ENCODE assay signal across 8 mouse cellular contexts in genomic region chr7:127842001-127842718, GRCm38 (mm10). TPM values are rescaled to one million over a fixed set of nuclear protein-coding genes. Genes with fewer than 3 reads are reported as not detected.
A peak's percentile ranks its signal among the peaks of the same experiment; 100 is the strongest.
DNase-seq lines count a peak whose midpoint lies in the region; ATAC-seq lines count a peak whose summit lies in the region.

No protein-coding gene starts in this region.

- peak overlapping the region; percentile 89 for H3K27ac ChIP-seq in embryonic facial prominence, embryonic 12.5 days
- peak overlapping the region; percentile 87 for H3K27ac ChIP-seq in limb, embryonic 12.5 days
- H3K27ac ChIP-seq in midbrain, embryonic 14.5 days (replicated peaks; ENCODE audit: low read depth, low read length) = peak overlapping the region; percentile 88

- H3K36me3 ChIP-seq in embryonic facial prominence, embryonic 12.5 days = peaks cover 22% of the 10 kb centered on the region
- H3K36me3 ChIP-seq in limb, embryonic 12.5 days = peaks cover 33% of the 10 kb centered on the region
- peaks cover 4% of the 10 kb centered on the region; the same call in 1 of the 2 replicates for H3K36me3 ChIP-seq in midbrain, embryonic 14.5 days (ENCODE audit: control insufficient read depth, insufficient read depth, low read length)

- H3K4me1 ChIP-seq in embryonic facial prominence, embryonic 12.5 days = no peaks in the 10 kb centered on the region; the same call in 1 of the 2 replicates
- peaks cover 8% of the 10 kb centered on the region for H3K4me1 ChIP-seq in limb, embryonic 12.5 days (replicated peaks)
- H3K4me1 ChIP-seq in midbrain, embryonic 14.5 days (ENCODE audit: control insufficient read depth, insufficient read depth, low read length) = peaks cover 5% of the 10 kb centered on the region

- peak overlapping the region; percentile 79 for H3K4me3 ChIP-seq in embryonic facial prominence, embryonic 12.5 days
- peak overlapping the region; percentile 74 for H3K4me3 ChIP-seq in limb, embryonic 12.5 days (replicated peaks)
- H3K4me3 ChIP-seq in midbrain, embryonic 14.5 days (replicated peaks; ENCODE audit: low read depth, low read length) = peak overlapping the region; percentile 59

- H3K9ac ChIP-seq in embryonic facial prominence, embryonic 12.5 days = peak overlapping the region; percentile 67
- H3K9ac ChIP-seq in limb, embryonic 12.5 days (replicated peaks) = peak overlapping the region; percentile 66
- peak overlapping the region; percentile 66 for H3K9ac ChIP-seq in midbrain, embryonic 14.5 days (replicated peaks; ENCODE audit: low read length)

- H3K4me2 ChIP-seq in embryonic facial prominence, embryonic 12.5 days (replicated peaks) = peak overlapping the region; percentile 90
- peak overlapping the region; percentile 94 for H3K4me2 ChIP-seq in limb, embryonic 12.5 days
- H3K4me2 ChIP-seq in midbrain, embryonic 14.5 days (ENCODE audit: low read length) = peak overlapping the region; percentile 99

- DNase-seq in 3T3-L1 (ENCODE audit: low read depth, low spot score) = peak; percentile 89
- peak; percentile 81 for DNase-seq in adrenal gland, postnatal 25 days
- peak; percentile 99 for DNase-seq in heart, adult 11 months
- DNase-seq in kidney, adult 11 months = peak; percentile 87
- peak; percentile 86 for DNase-seq in midbrain, embryonic 14.5 days
- peak; percentile 70 for DNase-seq in spleen, adult 12 weeks (ENCODE audit: low spot score)

- peak; percentile 26; the same call in 1 of the 2 replicates for ATAC-seq in embryonic facial prominence, embryonic 12.5 days (ENCODE audit: insufficient number of reproducible peaks, insufficient read depth, low FRiP score, low TSS enrichment)
- ATAC-seq in limb, embryonic 12.5 days (ENCODE audit: insufficient number of reproducible peaks, insufficient read depth, low FRiP score, low TSS enrichment, low read depth) = peak; percentile 13
- peak; percentile 53 for ATAC-seq in midbrain, embryonic 14.5 days (ENCODE audit: low FRiP score, low TSS enrichment)

- no peaks in the 10 kb centered on the region for H3K9me3 ChIP-seq in embryonic facial prominence, embryonic 12.5 days
- no peaks in the 10 kb centered on the region for H3K9me3 ChIP-seq in limb, embryonic 12.5 days
- no peaks in the 10 kb centered on the region for H3K9me3 ChIP-seq in midbrain, embryonic 14.5 days (ENCODE audit: control insufficient read depth, low read length)

- no peaks in the 10 kb centered on the region for H3K27me3 ChIP-seq in embryonic facial prominence, embryonic 12.5 days
- no peaks in the 10 kb centered on the region for H3K27me3 ChIP-seq in limb, embryonic 12.5 days
- no peaks in the 10 kb centered on the region for H3K27me3 ChIP-seq in midbrain, embryonic 14.5 days (ENCODE audit: control insufficient read depth, insufficient read depth, low read length)

- WGBS in embryonic facial prominence, embryonic 12.5 days = under 1% methylated on average over 40 of the region's 40 CpGs
- WGBS in limb, embryonic 12.5 days = under 1% methylated on average over 40 of the region's 40 CpGs
- WGBS in midbrain, embryonic 14.5 days = under 1% methylated on average over 40 of the region's 40 CpGs

RNA-seq across cellular contexts. Expression of gene Stx1b, which starts 17.8 kb away (rescaled TPM):
- total RNA-seq in adrenal gland, postnatal 25 days (2021) = 4.2 and 8.0 TPM in 2 replicates
- polyA plus RNA-seq in embryonic facial prominence, embryonic 12.5 days (2016; fragmentation: Nextera tagmentation; extraction: Ambion mirVana) = 9.1 and 10.0 TPM in 2 replicates
- polyA plus RNA-seq in limb, embryonic 12.5 days (2016; fragmentation: Nextera tagmentation; extraction: Ambion mirVana) = 8.4 and 9.3 TPM in 2 replicates
- 30.8 and 46.9 TPM in 2 replicates for polyA plus RNA-seq in midbrain, embryonic 14.5 days (2014; fragmentation: Nextera tagmentation; extraction: Ambion mirVana)

RNA-seq across cellular contexts. Expression of gene Stx4a, which starts 18.1 kb away (rescaled TPM):
- total RNA-seq in adrenal gland, postnatal 25 days (2021) = 101 and 122 TPM in 2 replicates
- polyA plus RNA-seq in embryonic facial prominence, embryonic 12.5 days (2016; fragmentation: Nextera tagmentation; extraction: Ambion mirVana) = 36.1 and 41.5 TPM in 2 replicates
- polyA plus RNA-seq in limb, embryonic 12.5 days (2016; fragmentation: Nextera tagmentation; extraction: Ambion mirVana) = 31.8 and 41.5 TPM in 2 replicates
- polyA plus RNA-seq in midbrain, embryonic 14.5 days (2014; fragmentation: Nextera tagmentation; extraction: Ambion mirVana) = 8.7 and 11.8 TPM in 2 replicates

RNA-seq across cellular contexts. Expression of gene Zfp646, which starts 33.9 kb away (rescaled TPM):
- total RNA-seq in adrenal gland, postnatal 25 days (2021) = 41.2 and 42.2 TPM in 2 replicates
- polyA plus RNA-seq in embryonic facial prominence, embryonic 12.5 days (2016; fragmentation: Nextera tagmentation; extraction: Ambion mirVana) = 15.6 and 16.2 TPM in 2 replicates
- 17.5 and 19.0 TPM in 2 replicates for polyA plus RNA-seq in limb, embryonic 12.5 days (2016; fragmentation: Nextera tagmentation; extraction: Ambion mirVana)
- polyA plus RNA-seq in midbrain, embryonic 14.5 days (2014; fragmentation: Nextera tagmentation; extraction: Ambion mirVana) = 13.2 and 15.5 TPM in 2 replicates

RNA-seq across cellular contexts. Expression of gene Zfp668, which starts 34.5 kb away (rescaled TPM):
- total RNA-seq in adrenal gland, postnatal 25 days (2021) = 9.3 and 11.3 TPM in 2 replicates
- polyA plus RNA-seq in embryonic facial prominence, embryonic 12.5 days (2016; fragmentation: Nextera tagmentation; extraction: Ambion mirVana) = 31.8 and 32.9 TPM in 2 replicates
- polyA plus RNA-seq in limb, embryonic 12.5 days (2016; fragmentation: Nextera tagmentation; extraction: Ambion mirVana) = 29.8 and 31.1 TPM in 2 replicates
- polyA plus RNA-seq in midbrain, embryonic 14.5 days (2014; fragmentation: Nextera tagmentation; extraction: Ambion mirVana) = 32.0 and 42.3 TPM in 2 replicates

RNA-seq across cellular contexts. Expression of gene Hsd3b7, which starts 41.8 kb away (rescaled TPM):
- total RNA-seq in adrenal gland, postnatal 25 days (2021) = 49.1 and 66.2 TPM in 2 replicates
- polyA plus RNA-seq in embryonic facial prominence, embryonic 12.5 days (2016; fragmentation: Nextera tagmentation; extraction: Ambion mirVana) = 10.3 and 10.9 TPM in 2 replicates
- polyA plus RNA-seq in limb, embryonic 12.5 days (2016; fragmentation: Nextera tagmentation; extraction: Ambion mirVana) = 9.5 and 9.8 TPM in 2 replicates
- 6.0 and 7.1 TPM in 2 replicates for polyA plus RNA-seq in midbrain, embryonic 14.5 days (2014; fragmentation: Nextera tagmentation; extraction: Ambion mirVana)

Comparison
In these comparisons a context has a peak if more than half of its experiments do, and no peak if none do; other contexts are left out.
1. Peak in every context shown above with its lines: DNase-seq, ATAC-seq, H3K4me3 ChIP-seq and H3K27ac ChIP-seq.